ENCODE assay signal across 18 mouse cellular contexts in genomic region chr19:57163315-57163714, GRCm38 (mm10).
DNase-seq lines count a peak whose midpoint lies in the region; ATAC-seq lines count a peak whose summit lies in the region.
"Had no signal": no experiment of that assay in that cellular context is flagged by ENCODE, and none has a peak within 500 bp of the region (broad histone marks: within the 10 kb centered on the region; RNA-seq: fewer than 3 reads in every experiment).

No protein-coding gene starts in this region.

- peak; percentile 71 for DNase-seq in cerebellum, adult 9-10 months
- DNase-seq in cerebellum, adult 9-11 months: no peak
- peak; percentile 55 to 62 for DNase-seq in left cerebral cortex, postnatal 14 days (ENCODE audit: low spot score in 2 of 2)
- DNase-seq in left cerebral cortex, postnatal 10 days (ENCODE audit: extremely low spot score in 1 of 2, low spot score in 2 of 2): no peak
- no peak for DNase-seq in heart, embryonic 10.5 days (ENCODE audit: low spot score)
- peak; percentile 74 for DNase-seq in heart, postnatal 4 days
- no peak for DNase-seq in hindbrain, embryonic 14.5 days (ENCODE audit: low spot score)
- no peak for DNase-seq in kidney, adult 11 months
- DNase-seq: adrenal gland, adult 2 months; kidney, postnatal 14 days; lung, adult 18-20 months; lung, postnatal 4 days; midbrain, embryonic 14.5 days; thymus, postnatal 36 days had no signal

- no peaks in the 10 kb centered on the region for H3K36me3 ChIP-seq in heart, embryonic 10.5 days
- H3K36me3 ChIP-seq in hindbrain, embryonic 14.5 days (replicated peaks; ENCODE audit: control insufficient read depth, insufficient read depth): no peaks in the 10 kb centered on the region
- H3K36me3 ChIP-seq: embryonic facial prominence, embryonic 12.5 days; limb, embryonic 15.5 days; stomach, embryonic 15.5 days had no signal

- ATAC-seq in hindbrain, embryonic 14.5 days (ENCODE audit: low FRiP score): no peak
- ATAC-seq: intestine, embryonic 16.5 days had no signal

- no peak overlapping the region for H3K9ac ChIP-seq in hindbrain, embryonic 14.5 days
- H3K9ac ChIP-seq: embryonic facial prominence, embryonic 12.5 days; limb, embryonic 15.5 days; stomach, embryonic 15.5 days had no signal

- intact Hi-C loops in left cerebral cortex, postnatal 14 days (cut with DNase I): loop anchor here (5.0 kb wide), 1 partner anchor 74 kb away; no protein-coding TSS in a partner anchor
- intact Hi-C loops in left cerebral cortex, postnatal 10 days (cut with DNase I): loop anchor here (5.0 kb wide), 1 partner anchor 94 kb away; no protein-coding TSS in a partner anchor

- WGBS in heart, embryonic 10.5 days: 50% methylated on average over 13 of the region's 13 CpGs
- 87% methylated on average over 13 of the region's 13 CpGs for WGBS in hindbrain, embryonic 14.5 days

- H3K9me3 ChIP-seq in heart, embryonic 10.5 days: no peaks in the 10 kb centered on the region
- no peaks in the 10 kb centered on the region for H3K9me3 ChIP-seq in hindbrain, embryonic 14.5 days (ENCODE audit: control insufficient read depth, low read length)
- H3K9me3 ChIP-seq: embryonic facial prominence, embryonic 12.5 days; limb, embryonic 15.5 days; stomach, embryonic 15.5 days had no signal

- no peak overlapping the region for H3K4me2 ChIP-seq in hindbrain, embryonic 14.5 days (replicated peaks)
- H3K4me2 ChIP-seq: embryonic facial prominence, embryonic 12.5 days; limb, embryonic 15.5 days; stomach, embryonic 15.5 days had no signal

- peaks cover 55% of the 10 kb centered on the region for H3K4me1 ChIP-seq in heart, embryonic 10.5 days
- no peaks in the 10 kb centered on the region for H3K4me1 ChIP-seq in hindbrain, embryonic 14.5 days (replicated peaks; ENCODE audit: control insufficient read depth, insufficient read depth, low read length)
- H3K4me1 ChIP-seq: embryonic facial prominence, embryonic 12.5 days; stomach, embryonic 15.5 days had no signal

- H3K27ac ChIP-seq in heart, embryonic 10.5 days: peak overlapping the region; percentile 91
- no peak overlapping the region for H3K27ac ChIP-seq in hindbrain, embryonic 14.5 days
- H3K27ac ChIP-seq: embryonic facial prominence, embryonic 12.5 days; limb, embryonic 15.5 days; stomach, embryonic 15.5 days had no signal

- H3K4me3 ChIP-seq in heart, embryonic 10.5 days: no peak overlapping the region
- no peak overlapping the region for H3K4me3 ChIP-seq in hindbrain, embryonic 14.5 days (replicated peaks; ENCODE audit: low read length)
- H3K4me3 ChIP-seq: embryonic facial prominence, embryonic 12.5 days; limb, embryonic 15.5 days; stomach, embryonic 15.5 days had no signal

- H3K27me3 ChIP-seq in heart, embryonic 10.5 days (ENCODE audit: insufficient read depth, poor library complexity, severe bottlenecking): no peaks in the 10 kb centered on the region
- H3K27me3 ChIP-seq in hindbrain, embryonic 14.5 days (ENCODE audit: control insufficient read depth, insufficient read depth, low read length): no peaks in the 10 kb centered on the region
- H3K27me3 ChIP-seq: embryonic facial prominence, embryonic 12.5 days; limb, embryonic 15.5 days; stomach, embryonic 15.5 days had no signal

Comparison
In these comparisons a context has a peak if more than half of its experiments do, and no peak if none do; other contexts are left out.
1. DNase-seq: peak in cerebellum, adult 9-10 months (single experiment), left cerebral cortex, postnatal 14 days (2 of 2) and heart, postnatal 4 days (single experiment); none in cerebellum, adult 9-11 months (single experiment), left cerebral cortex, postnatal 10 days (0 of 2), heart, embryonic 10.5 days (single experiment), hindbrain, embryonic 14.5 days (single experiment) and kidney, adult 11 months (single experiment).